Mouse (Mus musculus) spleen, adult 2 months (tissue): ENCODE measurements around the gene Fmo9. TPM values are rescaled to one million over a fixed set of nuclear protein-coding genes. Genes with fewer than 3 reads are reported as not detected.

Source experiments
- DNase-seq, 2 experiments: peaks; one replicate each; pipeline versions ENCODE4 v3.0.0 to v3.0.0-alpha.2; 2012 to 2021; ENCODE audit warnings: low spot score in 2 of 2, low read depth in 1 of 2
- H3K27ac ChIP-seq: fragments of 200-500 bp; 2 replicates; pipeline ENCODE4 v1.5.1; 2012; ENCODE audit warnings: low read length, inconsistent platforms; ENCODE audit not compliant: insufficient read depth
- H3K27me3 ChIP-seq: fragments of 200-500 bp; 2 replicates; pipeline ENCODE4 v1.6.1; 2012; ENCODE audit warnings: mild to moderate bottlenecking, moderate library complexity, low read length, inconsistent platforms; ENCODE audit not compliant: control insufficient read depth, insufficient read depth
- H3K36me3 ChIP-seq: fragments of 200-500 bp; 2 replicates; pipeline ENCODE4 v1.6.1; 2012; ENCODE audit warnings: mild to moderate bottlenecking, low read length, inconsistent platforms; ENCODE audit not compliant: control insufficient read depth, insufficient read depth
- H3K4me1 ChIP-seq: fragments of 200-500 bp; 2 replicates; pipeline ENCODE4 v1.6.1; 2011; ENCODE audit warnings: inconsistent platforms; ENCODE audit not compliant: control insufficient read depth, insufficient read depth, insufficient read length
- H3K4me3 ChIP-seq: fragments of 200-500 bp; 2 replicates; pipeline ENCODE4 v1.5.1; 2011; ENCODE audit warnings: mild to moderate bottlenecking, inconsistent platforms; ENCODE audit not compliant: insufficient read depth, insufficient read length; ENCODE audit errors: extremely low read depth
- CTCF ChIP-seq: fragments of 200-500 bp; IDR thresholded peaks from 2 replicates; pipeline ENCODE4 v1.5.1; 2011; ENCODE audit warnings: mild to moderate bottlenecking, inconsistent platforms; ENCODE audit not compliant: insufficient read depth, insufficient read length, insufficient replicate concordance; ENCODE audit errors: extremely low read depth
- POLR2A ChIP-seq: fragments of 200-500 bp; IDR thresholded peaks from 2 replicates; pipeline ENCODE4 v1.6.1; 2011; ENCODE audit warnings: low read depth, low read length, inconsistent platforms
- WGBS: fragments of 180-500 bp; shearing (Covaris S2); methylation state at CpG from one replicate; pipeline ENCODE4 v1.1.7; 2018; 5-methylcytosine and 5-hydroxymethylcytosine counted together
- polyA plus RNA-seq: library from polyadenylated mRNA; depleted of rRNA; stranded (reverse); fragments of >200 nt; gene quantifications from 2 replicates; pipeline ENCODE4 v1.2.3, GENCODE M21; 2012; rRNA removed

Fmo9 gene
- not detected in 2 replicates for polyA plus RNA-seq

GRCm38 (mm10) chr1:166681745-166682144 is at the start of gene Fmo9:
TSS of gene Fmo9 (minus strand) at chr1:166681845.
- H3K27me3 ChIP-seq, result no peaks in the 10 kb centered on the region
- no peaks in the 10 kb centered on the region for H3K4me1 ChIP-seq
- no peak within 1 kb of the TSS for H3K27ac ChIP-seq
- no peak for TF ChIP-seq POLR2A
- TF ChIP-seq CTCF, result no peak
- no peak within 1 kb of the TSS for H3K4me3 ChIP-seq
- DNase-seq, result no peak
- 89% methylated on average over 1 of the region's 1 CpGs for WGBS
- H3K36me3 ChIP-seq, result no peaks in the 10 kb centered on the region

GRCm38 (mm10) chr1:166730886-166731285 is 49.2 kb upstream of the Fmo9 start:
- no peaks in the 10 kb centered on the region for H3K36me3 ChIP-seq
- DNase-seq, result no peak
- no peak overlapping the region for H3K4me3 ChIP-seq
- H3K27me3 ChIP-seq, result no peaks in the 10 kb centered on the region
- WGBS, result 59% methylated on average over 4 of the region's 4 CpGs
- H3K4me1 ChIP-seq, result no peaks in the 10 kb centered on the region
- H3K27ac ChIP-seq, result no peak overlapping the region
- no peak for TF ChIP-seq POLR2A
- TF ChIP-seq CTCF, result no peak

- DNase-seq, result no peak
- no peaks in the 10 kb centered on the region for H3K36me3 ChIP-seq
- no peaks in the 10 kb centered on the region for H3K4me1 ChIP-seq
- WGBS, result 55% methylated on average over 2 of the region's 2 CpGs
- H3K27ac ChIP-seq, result no peak overlapping the region
- TF ChIP-seq CTCF (no peak), POLR2A (no peak)
- no peaks in the 10 kb centered on the region for H3K27me3 ChIP-seq
- H3K4me3 ChIP-seq, result no peak overlapping the region
Observed at GRCm38 (mm10) chr1:166730215-166730614, 48.6 kb upstream of the Fmo9 start.

- TF ChIP-seq POLR2A (no peak), CTCF (no peak)
- no peak for DNase-seq
- Histone ChIP-seq H3K4me1 (no peaks in the 10 kb centered on the region), H3K27ac (no peak overlapping the region), H3K27me3 (no peaks in the 10 kb centered on the region), H3K36me3 (no peaks in the 10 kb centered on the region), H3K4me3 (no peak overlapping the region)
- 83% methylated on average over 7 of the region's 7 CpGs for WGBS
Observed at GRCm38 (mm10) chr1:166710861-166711260, 29.2 kb upstream of the Fmo9 start.

- Histone ChIP-seq H3K4me3 (no peak overlapping the region), H3K27me3 (no peaks in the 10 kb centered on the region), H3K36me3 (no peaks in the 10 kb centered on the region), H3K4me1 (no peaks in the 10 kb centered on the region), H3K27ac (no peak overlapping the region)
- TF ChIP-seq CTCF (no peak), POLR2A (no peak)
- no peak for DNase-seq
- 78% methylated on average over 10 of the region's 10 CpGs for WGBS
Observed at GRCm38 (mm10) chr1:166702270-166702912, 20.7 kb upstream of the Fmo9 start.

- no peak for DNase-seq
- 83% methylated on average over 5 of the region's 5 CpGs for WGBS
- H3K4me3 ChIP-seq, result no peak overlapping the region
Observed at GRCm38 (mm10) chr1:166669264-166669663, 12.4 kb downstream of the Fmo9 start.

GRCm38 (mm10) chr1:166660800-166661199 is 20.8 kb downstream of the Fmo9 start:
- TF ChIP-seq POLR2A (no peak), CTCF (no peak)
- Histone ChIP-seq H3K4me3 (no peak overlapping the region), H3K27me3 (no peaks in the 10 kb centered on the region), H3K27ac (no peak overlapping the region), H3K4me1 (no peaks in the 10 kb centered on the region), H3K36me3 (no peaks in the 10 kb centered on the region)
- WGBS, result 90% methylated on average over 8 of the region's 8 CpGs
- DNase-seq, result no peak

More at GRCm38 (mm10) chr1:166669264-166669663, 12.4 kb downstream of the Fmo9 start:
- no peak for TF ChIP-seq POLR2A
- TF ChIP-seq CTCF, result no peak
- Histone ChIP-seq H3K4me1 (no peaks in the 10 kb centered on the region), H3K36me3 (no peaks in the 10 kb centered on the region), H3K27me3 (no peaks in the 10 kb centered on the region), H3K27ac (no peak overlapping the region)
